Mouse (Mus musculus) embryonic fibroblast, embryonic 13.5 days (primary cell): ENCODE data around the gene Igf1r. TPM values are rescaled to one million over a fixed set of nuclear protein-coding genes. Genes with fewer than 3 reads are reported as not detected.

Source experiments
- H3K27ac ChIP-seq: 2 replicates; pipeline ENCODE4 v1.5.1; 2012; ENCODE audit warnings: low read length, control low read depth, inconsistent platforms; ENCODE audit not compliant: insufficient read depth
- H3K4me1 ChIP-seq: 2 replicates; pipeline ENCODE4 v1.6.1; 2011; ENCODE audit warnings: low read length; ENCODE audit not compliant: control insufficient read depth, insufficient read depth
- H3K4me3 ChIP-seq: 2 replicates; pipeline ENCODE4 v1.5.1; 2011; ENCODE audit warnings: mild to moderate bottlenecking, control low read depth, low read length; ENCODE audit not compliant: insufficient read depth
- CTCF ChIP-seq: IDR thresholded peaks from 2 replicates; pipeline ENCODE4 v1.5.1; 2011; ENCODE audit warnings: mild to moderate bottlenecking, control low read depth, low read length, moderate library complexity, borderline replicate concordance; ENCODE audit not compliant: insufficient read depth
- POLR2A ChIP-seq: IDR thresholded peaks from 2 replicates; pipeline ENCODE4 v1.6.1; 2011; ENCODE audit warnings: low read depth, mild to moderate bottlenecking, control low read depth, low read length, moderate library complexity
- polyA plus RNA-seq: library from polyadenylated mRNA; stranded (reverse); fragments of >200 nt; gene quantifications from 2 replicates; pipeline ENCODE4 v1.2.4, GENCODE M21; 2011; ENCODE audit warnings: low read depth; ENCODE audit not compliant: missing spikeins, insufficient read length

Gene Igf1r
- polyA plus RNA-seq, 1 experiment, result 65.4 TPM

GRCm38 (mm10) chr7:67955276-67955675, 2.6 kb downstream of the Igf1r start:
- Histone ChIP-seq H3K4me3 (peak overlapping the region; percentile 77), H3K27ac (peak overlapping the region; percentile 67), H3K4me1 (peaks cover 24% of the 10 kb centered on the region)
- TF ChIP-seq CTCF (no peak), POLR2A (no peak)

GRCm38 (mm10) chr7:67957376-67957775, 4.7 kb downstream of the Igf1r start:
- Histone ChIP-seq H3K27ac (no peak overlapping the region), H3K4me1 (peaks cover 29% of the 10 kb centered on the region), H3K4me3 (no peak overlapping the region)
- no peak for TF ChIP-seq CTCF
- TF ChIP-seq POLR2A, result no peak

- Histone ChIP-seq H3K27ac (no peak overlapping the region), H3K4me1 (peaks cover 29% of the 10 kb centered on the region), H3K4me3 (no peak overlapping the region)
- TF ChIP-seq POLR2A, result no peak
Observed at GRCm38 (mm10) chr7:67958045-67958444, 5.4 kb downstream of the Igf1r start.

- TF ChIP-seq POLR2A, result no peak
- TF ChIP-seq CTCF, result no peak
- Histone ChIP-seq H3K27ac (no peak overlapping the region), H3K4me1 (peaks cover 31% of the 10 kb centered on the region), H3K4me3 (no peak overlapping the region)
Observed at GRCm38 (mm10) chr7:67960701-67961100, 8.1 kb downstream of the Igf1r start.

- H3K27ac ChIP-seq, result no peak overlapping the region
- no peak for TF ChIP-seq POLR2A
- peak; percentile 92; the same call in 1 of the 2 replicates for TF ChIP-seq CTCF
- H3K4me3 ChIP-seq, result no peak overlapping the region
- H3K4me1 ChIP-seq, result peaks cover 30% of the 10 kb centered on the region
Observed at GRCm38 (mm10) chr7:67961567-67962267, 9.1 kb downstream of the Igf1r start.

GRCm38 (mm10) chr7:67963691-67964090, 11.1 kb downstream of the Igf1r start:
- Histone ChIP-seq H3K27ac (no peak overlapping the region), H3K4me3 (no peak overlapping the region), H3K4me1 (peaks cover 35% of the 10 kb centered on the region)
- TF ChIP-seq CTCF (no peak), POLR2A (no peak)

- H3K4me3 ChIP-seq, result no peak overlapping the region
- peak overlapping the region; percentile 88 for H3K27ac ChIP-seq
- no peak for TF ChIP-seq POLR2A
- peaks cover 45% of the 10 kb centered on the region for H3K4me1 ChIP-seq
Observed at GRCm38 (mm10) chr7:67968394-67968793, 15.8 kb downstream of the Igf1r start.

- H3K4me1 ChIP-seq, result peaks cover 48% of the 10 kb centered on the region
Observed at GRCm38 (mm10) chr7:67969076-67969475, 16.4 kb downstream of the Igf1r start.

GRCm38 (mm10) chr7:67973180-67974014, 20.8 kb downstream of the Igf1r start:
- peak overlapping the region; percentile 86 for H3K27ac ChIP-seq
- TF ChIP-seq CTCF (no peak), POLR2A (no peak)
- H3K4me3 ChIP-seq, result peak overlapping the region; percentile 6; the same call in 1 of the 2 replicates
- peaks cover 39% of the 10 kb centered on the region for H3K4me1 ChIP-seq

More at GRCm38 (mm10) chr7:67969076-67969475, 16.4 kb downstream of the Igf1r start:
- no peak for TF ChIP-seq CTCF
- no peak overlapping the region for H3K4me3 ChIP-seq
- H3K27ac ChIP-seq, result peak overlapping the region; percentile 43

GRCm38 (mm10) chr7:67981956-67982355, 29.3 kb downstream of the Igf1r start:
- TF ChIP-seq CTCF (no peak), POLR2A (no peak)
- Histone ChIP-seq H3K4me3 (no peak overlapping the region), H3K27ac (no peak overlapping the region), H3K4me1 (peaks cover 13% of the 10 kb centered on the region)
